ENCODE assay signal across 10 mouse cellular contexts in the genomic region with DNA sequence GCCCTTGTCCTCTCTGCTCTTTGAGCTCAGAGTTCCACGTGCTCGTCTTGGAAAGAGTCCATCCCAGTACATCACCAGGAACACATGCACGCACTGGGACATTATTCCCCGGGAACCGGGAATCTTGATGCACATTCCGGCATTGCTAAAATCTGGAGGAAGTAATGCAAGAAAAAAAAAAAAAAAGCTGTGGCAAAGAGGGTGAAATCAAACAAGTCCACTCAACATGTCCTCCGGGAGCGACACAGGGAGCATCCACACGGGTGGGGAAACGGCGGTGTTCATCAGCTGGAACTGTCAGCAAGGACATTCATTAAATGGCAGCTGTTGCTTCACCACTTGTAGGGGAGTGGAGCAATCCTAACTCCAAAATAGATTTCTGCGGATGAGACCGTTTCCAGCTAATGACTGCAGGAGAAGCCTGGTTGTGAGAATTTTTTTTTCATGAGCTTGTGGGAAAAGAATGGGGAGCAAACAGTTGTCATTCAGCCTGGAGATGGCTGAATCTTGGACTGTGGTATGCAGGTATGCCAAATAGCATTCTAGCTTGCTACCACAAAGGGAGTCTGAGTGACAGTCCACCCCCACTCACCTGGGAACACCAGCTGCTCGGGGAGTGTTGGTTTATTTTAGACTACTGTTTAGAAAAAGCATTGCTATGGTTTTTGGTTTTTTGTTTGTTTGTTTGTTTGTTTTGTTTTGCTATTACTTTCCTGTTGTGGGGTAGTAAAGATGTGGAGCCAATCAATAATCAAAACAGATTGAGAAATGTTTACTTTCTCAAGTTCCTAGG. TPM values are rescaled to one million over a fixed set of nuclear protein-coding genes. Genes with fewer than 3 reads are reported as not detected.
A peak's percentile ranks its signal among the peaks of the same experiment; 100 is the strongest.
DNase-seq lines count a peak whose midpoint lies in the region; ATAC-seq and TF ChIP-seq lines count a peak whose summit lies in the region.
"Had no signal": no experiment of that assay in that cellular context is flagged by ENCODE, and none has a peak within 500 bp of the region (broad histone marks: within the 10 kb centered on the region; RNA-seq: fewer than 3 reads in every experiment).

No protein-coding gene starts in this region.

- TF ChIP-seq EP300 in heart, postnatal 0 days (IDR thresholded peaks at IDR 0.05; ENCODE audit: low read depth): no peak

- no peak for TF ChIP-seq CTCF in heart, postnatal 0 days (IDR thresholded peaks at IDR 0.05; ENCODE audit: low read depth)

- peaks cover 9% of the 10 kb centered on the region; the same call in 1 of the 2 replicates for H3K36me3 ChIP-seq in heart, embryonic 10.5 days
- H3K36me3 ChIP-seq in heart, postnatal 0 days (replicated peaks; ENCODE audit: control insufficient read depth, insufficient read depth, low read length): 0 out of 2 replicates have a peak, but pooled peaks cover 4% of the 10 kb centered on the region
- no peaks in the 10 kb centered on the region for H3K36me3 ChIP-seq in lung, embryonic 16.5 days (ENCODE audit: control insufficient read depth, insufficient read depth, low read length)
- H3K36me3 ChIP-seq in forebrain, embryonic 11.5 days (ENCODE audit: control insufficient read depth, insufficient read depth, low read length): no peaks in the 10 kb centered on the region

- peak overlapping the region; percentile 40 for H3K4me2 ChIP-seq in heart, postnatal 0 days (ENCODE audit: low read depth, low read length)
- peak overlapping the region; percentile 43 for H3K4me2 ChIP-seq in lung, embryonic 16.5 days (ENCODE audit: low read depth, low read length)
- H3K4me2 ChIP-seq in forebrain, embryonic 11.5 days (ENCODE audit: low read depth, low read length, severe bottlenecking): no peak overlapping the region

- DNase-seq in heart, adult 18-20 months: peak; percentile 84 to 86
- DNase-seq in heart, embryonic 10.5 days (ENCODE audit: low spot score): no peak
- DNase-seq in adrenal gland, postnatal 36 days: peak; percentile 69 to 71
- DNase-seq in heart, postnatal 0 days (ENCODE audit: low spot score): peak; percentile 46
- no peak for DNase-seq in neural tube, embryonic 10.5 days (ENCODE audit: extremely low spot score, low spot score)
- DNase-seq in forebrain, embryonic 11.5 days (ENCODE audit: low spot score): no peak
- DNase-seq: cerebellum, postnatal 10 days had no signal

- no peak overlapping the region for H3K27ac ChIP-seq in heart, embryonic 10.5 days
- peak overlapping the region; percentile 49 for H3K27ac ChIP-seq in heart, postnatal 0 days (ENCODE audit: low read depth)
- H3K27ac ChIP-seq in lung, embryonic 16.5 days (ENCODE audit: low read length): peak overlapping the region; percentile 28; the same call in 1 of the 2 replicates
- H3K27ac ChIP-seq in forebrain, embryonic 11.5 days (ENCODE audit: low read depth, low read length): no peak overlapping the region

- ATAC-seq in heart, postnatal 0 days (ENCODE audit: insufficient read depth, low read depth): peak; percentile 47; the same call in 1 of the 2 replicates
- peak; percentile 37; the same call in 1 of the 2 replicates for ATAC-seq in lung, embryonic 16.5 days (ENCODE audit: low read depth)
- ATAC-seq in forebrain, embryonic 11.5 days (replicated peaks; ENCODE audit: low FRiP score): no peak
- no peak for ATAC-seq in granulocyte monocyte progenitor cell, adult 5-6 weeks (replicated peaks; ENCODE audit: poor library complexity, severe bottlenecking)
- ATAC-seq: forebrain, embryonic 14.5 days had no signal

- no peak overlapping the region for H3K4me3 ChIP-seq in heart, embryonic 10.5 days
- H3K4me3 ChIP-seq in heart, postnatal 0 days (ENCODE audit: low read depth, low read length): no peak overlapping the region
- H3K4me3 ChIP-seq in lung, embryonic 16.5 days (ENCODE audit: low read length): no peak overlapping the region
- H3K4me3 ChIP-seq in forebrain, embryonic 11.5 days (ENCODE audit: low read depth, low read length): no peak overlapping the region

- H3K4me1 ChIP-seq in heart, embryonic 10.5 days: peaks cover 51% of the 10 kb centered on the region
- peaks cover 70% of the 10 kb centered on the region for H3K4me1 ChIP-seq in heart, postnatal 0 days (ENCODE audit: control insufficient read depth, insufficient read depth)
- H3K4me1 ChIP-seq in lung, embryonic 16.5 days (replicated peaks; ENCODE audit: control insufficient read depth, insufficient read depth, low read length): peaks cover 15% of the 10 kb centered on the region
- 0 out of 2 replicates have a peak, but pooled peaks cover 2% of the 10 kb centered on the region for H3K4me1 ChIP-seq in forebrain, embryonic 11.5 days (replicated peaks; ENCODE audit: control insufficient read depth, insufficient read depth, low read length)

- H3K9ac ChIP-seq in heart, postnatal 0 days (replicated peaks; ENCODE audit: low read depth, low read length): no peak overlapping the region
- H3K9ac ChIP-seq in lung, embryonic 16.5 days (ENCODE audit: low read length): no peak overlapping the region
- no peak overlapping the region for H3K9ac ChIP-seq in forebrain, embryonic 11.5 days (ENCODE audit: low read length)

- H3K27me3 ChIP-seq in heart, embryonic 10.5 days (ENCODE audit: insufficient read depth, poor library complexity, severe bottlenecking): no peaks in the 10 kb centered on the region
- no peaks in the 10 kb centered on the region for H3K27me3 ChIP-seq in heart, postnatal 0 days (ENCODE audit: control insufficient read depth, insufficient read depth, low read length)
- H3K27me3 ChIP-seq in lung, embryonic 16.5 days (ENCODE audit: control insufficient read depth, insufficient read depth, low read depth, low read length): no peaks in the 10 kb centered on the region
- H3K27me3 ChIP-seq in forebrain, embryonic 11.5 days (ENCODE audit: control insufficient read depth, insufficient read depth, low read length): no peaks in the 10 kb centered on the region

- WGBS in heart, embryonic 10.5 days: 75% methylated on average over 14 of the region's 14 CpGs
- 24% methylated on average over 14 of the region's 14 CpGs for WGBS in heart, postnatal 0 days
- WGBS in lung, embryonic 16.5 days: 46% methylated on average over 14 of the region's 14 CpGs
- WGBS in forebrain, embryonic 11.5 days: 93% methylated on average over 14 of the region's 14 CpGs

- H3K9me3 ChIP-seq in heart, embryonic 10.5 days: no peaks in the 10 kb centered on the region
- no peaks in the 10 kb centered on the region for H3K9me3 ChIP-seq in heart, postnatal 0 days (replicated peaks; ENCODE audit: control insufficient read depth, low read length)
- H3K9me3 ChIP-seq in lung, embryonic 16.5 days (ENCODE audit: control insufficient read depth, low read length): no peaks in the 10 kb centered on the region
- H3K9me3 ChIP-seq in forebrain, embryonic 11.5 days (ENCODE audit: control insufficient read depth, low read length): no peaks in the 10 kb centered on the region

RNA-seq across cellular contexts. Expression of a gene that starts 46.9 kb away (rescaled TPM):
- total RNA-seq in heart, adult 18-20 months (2021): 10 to 100 TPM; 79.3 to 88.2 TPM
- polyA plus RNA-seq in heart, embryonic 10.5 days (2016; fragmentation: Nextera tagmentation; extraction: Ambion mirVana): 11.7 and 19.0 TPM in 2 replicates
- 10 to 100 TPM; 66.6 to 80.8 TPM for total RNA-seq in adrenal gland, postnatal 36 days (2021)
- 27.4 and 52.3 TPM in 2 replicates for total RNA-seq in heart, postnatal 0 days (2014; rRNA removed; ENCODE audit: low replicate concordance)
- polyA plus RNA-seq in heart, postnatal 0 days (2015; fragmentation: Nextera tagmentation; extraction: Ambion mirVana): 31.6 and 39.0 TPM in 2 replicates
- polyA plus RNA-seq in lung, embryonic 16.5 days (2015; fragmentation: Nextera tagmentation; extraction: Ambion mirVana): 12.4 and 14.2 TPM in 2 replicates
- polyA plus RNA-seq in forebrain, embryonic 11.5 days (2014; fragmentation: Nextera tagmentation; extraction: Ambion mirVana): 11.6 and 13.6 TPM in 2 replicates
- 1.1 and 2.1 TPM in 2 replicates for total RNA-seq in granulocyte monocyte progenitor cell, adult 5-6 weeks (2014; fragmentation: Nextera tagmentation)
- total RNA-seq in granulocyte monocyte progenitor cell, adult 5-6 weeks (2017): 0.69 and 1.1 TPM in 2 replicates

Comparison
In these comparisons a context has a peak if more than half of its experiments do, and no peak if none do; other contexts are left out.
1. DNase-seq: peak in heart, adult 18-20 months (2 of 2), adrenal gland, postnatal 36 days (2 of 2) and heart, postnatal 0 days (single experiment); none in heart, embryonic 10.5 days (single experiment), neural tube, embryonic 10.5 days (single experiment) and forebrain, embryonic 11.5 days (single experiment).
2. H3K27ac ChIP-seq: peak in heart, postnatal 0 days (single experiment) and lung, embryonic 16.5 days (single experiment); none in heart, embryonic 10.5 days (single experiment) and forebrain, embryonic 11.5 days (single experiment).
3. ATAC-seq: peak in heart, postnatal 0 days (single experiment) and lung, embryonic 16.5 days (single experiment); none in forebrain, embryonic 11.5 days (single experiment) and granulocyte monocyte progenitor cell, adult 5-6 weeks (single experiment).